Mouse (Mus musculus) ovary, postnatal 14 days (tissue): ENCODE data around the gene 1110032A03Rik.

Source experiments
- DNase-seq: peaks from one replicate; pipeline ENCODE4 v3.0.0; 2022; ENCODE audit warnings: low spot score

1110032A03Rik gene

GRCm38 (mm10) chr9:50770011-50770410 lies 5.3 kb downstream of the 1110032A03Rik start:
- DNase-seq, result no peak

GRCm38 (mm10) chr9:50768107-50769002 lies 7.0 kb downstream of the 1110032A03Rik start, which contains the start of gene Fdxacb1:
Gene Fdxacb1, plus strand, starts transcription at chr9:50768236.
- DNase-seq, result peak; percentile 97

- DNase-seq, result no peak
Measured at GRCm38 (mm10) chr9:50767531-50768106, 7.7 kb downstream of the 1110032A03Rik start.

GRCm38 (mm10) chr9:50763331-50763730 lies 12.0 kb downstream of the 1110032A03Rik start:
- DNase-seq, result no peak

- no peak for DNase-seq
Measured at GRCm38 (mm10) chr9:50761520-50762243, 13.6 kb downstream of the 1110032A03Rik start.

GRCm38 (mm10) chr9:50756711-50757110 lies 18.6 kb downstream of the 1110032A03Rik start:
- no peak for DNase-seq

- no peak for DNase-seq
Measured at GRCm38 (mm10) chr9:50753947-50754346, 21.4 kb downstream of the 1110032A03Rik start.

- DNase-seq, result peak; percentile 60
Measured at GRCm38 (mm10) chr9:50752784-50753615, 22.3 kb downstream of the 1110032A03Rik start.

GRCm38 (mm10) chr9:50752054-50752602 lies 23.2 kb downstream of the 1110032A03Rik start, which contains the start of gene Hspb2:
Gene Hspb2, minus strand, starts transcription at chr9:50752354.
- DNase-seq, result no peak

GRCm38 (mm10) chr9:50751323-50751722 lies 24.0 kb downstream of the 1110032A03Rik start, which contains the start of gene Cryab:
Gene Cryab, plus strand, starts transcription at chr9:50751325.
- no peak for DNase-seq

- DNase-seq, result no peak
Measured at GRCm38 (mm10) chr9:50750706-50751105, 24.6 kb downstream of the 1110032A03Rik start.

GRCm38 (mm10) chr9:50746214-50746677 lies 29.1 kb downstream of the 1110032A03Rik start, which contains the start of gene 2310030G06Rik:
Gene 2310030G06Rik, minus strand, starts transcription at chr9:50746536.
- DNase-seq, result no peak

- DNase-seq, result no peak
Measured at GRCm38 (mm10) chr9:50745806-50746205, 29.5 kb downstream of the 1110032A03Rik start.

GRCm38 (mm10) chr9:50742744-50743143 lies 32.6 kb downstream of the 1110032A03Rik start:
- no peak for DNase-seq

GRCm38 (mm10) chr9:50742261-50742660 lies 33.1 kb downstream of the 1110032A03Rik start:
- DNase-seq, result no peak

GRCm38 (mm10) chr9:50740867-50741784 lies 34.2 kb downstream of the 1110032A03Rik start:
- no peak for DNase-seq

GRCm38 (mm10) chr9:50738914-50739870 lies 36.1 kb downstream of the 1110032A03Rik start, which contains the start of gene Dixdc1:
Gene Dixdc1, minus strand, starts transcription at chr9:50739517.
- DNase-seq, result peak; percentile 96

- no peak for DNase-seq
Measured at GRCm38 (mm10) chr9:50734989-50735388, 40.3 kb downstream of the 1110032A03Rik start.
